Mouse (Mus musculus) forebrain, embryonic 16.5 days (tissue): ENCODE measurements around the gene Atp2b4. TPM values are rescaled to one million over a fixed set of nuclear protein-coding genes. Genes with fewer than 3 reads are reported as not detected.

Experiments
- ATAC-seq: fragments of 200-750 bp; cut with Nextera tagmentation; 2 replicates; pipeline ENCODE4 v1.8.0; 2017; ENCODE audit warnings: mild to moderate bottlenecking, moderate library complexity
- H3K27ac ChIP-seq: fragments of 300-500 bp; sonication (generic); 2 replicates; pipeline ENCODE4 v1.5.1; 2014; ENCODE audit warnings: low read length, control low read depth
- H3K27me3 ChIP-seq: fragments of 300-500 bp; sonication (generic); replicated peaks from 2 replicates; pipeline ENCODE4 v1.6.1; 2014; ENCODE audit warnings: low read length; ENCODE audit not compliant: control insufficient read depth, insufficient read depth
- H3K36me3 ChIP-seq: fragments of 300-500 bp; sonication (generic); 2 replicates; pipeline ENCODE4 v1.6.1; 2014; ENCODE audit not compliant: control insufficient read depth, insufficient read depth
- H3K4me1 ChIP-seq: fragments of 300-500 bp; sonication (generic); replicated peaks from 2 replicates; pipeline ENCODE4 v1.6.1; 2014; ENCODE audit warnings: low read length; ENCODE audit not compliant: control insufficient read depth, insufficient read depth
- H3K4me2 ChIP-seq: fragments of 300-500 bp; sonication (generic); 2 replicates; pipeline ENCODE4 v1.6.1; 2014; ENCODE audit warnings: mild to moderate bottlenecking, low read length, control low read depth
- H3K4me3 ChIP-seq: fragments of 300-500 bp; sonication (generic); replicated peaks from 2 replicates; pipeline ENCODE4 v1.5.1; 2014; ENCODE audit warnings: mild to moderate bottlenecking, low read length, control low read depth
- H3K9ac ChIP-seq: fragments of 300-500 bp; sonication (generic); replicated peaks from 2 replicates; pipeline ENCODE4 v1.6.1; 2014; ENCODE audit warnings: low read depth, low read length, control low read depth
- H3K9me3 ChIP-seq: fragments of 300-500 bp; sonication (generic); 2 replicates; pipeline ENCODE4 v1.6.1; 2016; ENCODE audit warnings: low read length; ENCODE audit not compliant: control insufficient read depth
- WGBS: fragments of 180-500 bp; shearing (Covaris S2); extraction: QIAGEN DNeasy Blood & Tissue Kit; methylation state at CpG from one replicate; pipeline ENCODE4 v1.1.7; 2014; 5-methylcytosine and 5-hydroxymethylcytosine counted together
- polyA plus RNA-seq: library from polyadenylated mRNA; unstranded; fragments of >200 nt; fragmentation: Nextera tagmentation; extraction: Ambion mirVana; gene quantifications from 2 replicates; pipeline ENCODE4 v1.2.1, GENCODE M21; 2015

Gene Atp2b4
- polyA plus RNA-seq, 1 experiment from 2014 or later, result 11.1 TPM

DNA sequence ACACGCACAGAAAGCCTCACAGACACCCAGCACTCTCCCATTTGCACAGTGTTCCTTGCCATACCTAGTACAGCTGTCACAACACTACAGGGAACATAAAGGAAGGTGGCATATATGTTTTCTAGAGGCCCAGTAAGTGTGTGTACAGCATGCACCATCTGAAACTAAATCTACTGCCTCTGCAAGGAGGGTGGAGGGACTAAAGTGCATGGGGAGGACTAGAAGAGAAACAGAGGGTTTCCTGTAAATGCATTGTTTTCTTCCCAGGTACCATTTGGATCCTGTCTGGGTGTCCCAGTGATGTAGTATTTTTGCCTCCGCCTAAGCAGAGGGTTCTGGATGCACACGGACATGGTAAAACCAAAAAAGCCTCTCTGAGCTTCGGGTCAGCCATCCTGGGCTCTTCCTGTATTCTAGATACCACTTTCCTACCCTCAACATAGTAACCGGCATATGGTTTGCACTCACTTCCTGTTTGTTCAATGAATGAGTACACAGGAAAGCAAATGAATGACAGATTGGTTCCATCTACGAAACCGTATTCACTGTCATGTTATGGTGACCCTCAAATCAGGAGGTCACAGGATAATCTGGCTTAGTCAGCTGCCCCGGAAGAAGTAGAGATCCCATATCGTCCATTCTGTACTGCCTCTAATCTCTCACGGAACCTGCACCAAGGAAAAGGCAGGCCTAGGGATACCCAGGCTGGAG lies 13.2 kb downstream of the Atp2b4 start:
- no peak for ATAC-seq
- Histone ChIP-seq H3K4me1 (peaks cover 3% of the 10 kb centered on the region; the same call in 1 of the 2 replicates), H3K9ac (no peak overlapping the region), H3K27me3 (no peaks in the 10 kb centered on the region), H3K9me3 (no peaks in the 10 kb centered on the region), H3K4me2 (no peak overlapping the region), H3K36me3 (no peaks in the 10 kb centered on the region), H3K27ac (no peak overlapping the region), H3K4me3 (no peak overlapping the region)
- 81% methylated on average over 10 of the region's 10 CpGs for WGBS

DNA sequence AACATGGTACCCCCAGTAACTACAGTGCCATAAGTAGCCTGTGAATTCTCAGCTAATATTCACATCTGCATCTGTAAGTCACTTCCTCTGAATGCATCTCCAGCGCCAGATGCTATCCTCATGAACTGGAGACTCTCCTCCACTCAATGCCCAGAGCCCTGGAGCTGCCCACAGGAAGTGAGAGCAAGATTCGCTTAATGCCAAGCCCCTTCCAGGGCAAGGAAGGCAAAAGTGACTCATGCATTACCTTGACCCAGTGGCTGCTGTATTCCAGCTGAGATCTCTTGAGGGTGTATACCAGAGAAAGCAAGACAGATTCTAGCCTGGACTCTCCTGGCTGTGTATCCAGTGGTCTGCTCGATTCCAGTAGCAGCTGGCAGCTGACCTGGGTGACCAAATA lies 16.2 kb downstream of the Atp2b4 start:
- 90% methylated on average over 3 of the region's 3 CpGs for WGBS
- H3K27me3 ChIP-seq, result no peaks in the 10 kb centered on the region
- ATAC-seq, result no peak
- no peak overlapping the region for H3K9ac ChIP-seq
- no peaks in the 10 kb centered on the region for H3K36me3 ChIP-seq
- no peak overlapping the region for H3K4me3 ChIP-seq
- no peaks in the 10 kb centered on the region for H3K9me3 ChIP-seq
- peaks cover 3% of the 10 kb centered on the region; the same call in 1 of the 2 replicates for H3K4me1 ChIP-seq
- H3K27ac ChIP-seq, result no peak overlapping the region
- H3K4me2 ChIP-seq, result no peak overlapping the region

DNA sequence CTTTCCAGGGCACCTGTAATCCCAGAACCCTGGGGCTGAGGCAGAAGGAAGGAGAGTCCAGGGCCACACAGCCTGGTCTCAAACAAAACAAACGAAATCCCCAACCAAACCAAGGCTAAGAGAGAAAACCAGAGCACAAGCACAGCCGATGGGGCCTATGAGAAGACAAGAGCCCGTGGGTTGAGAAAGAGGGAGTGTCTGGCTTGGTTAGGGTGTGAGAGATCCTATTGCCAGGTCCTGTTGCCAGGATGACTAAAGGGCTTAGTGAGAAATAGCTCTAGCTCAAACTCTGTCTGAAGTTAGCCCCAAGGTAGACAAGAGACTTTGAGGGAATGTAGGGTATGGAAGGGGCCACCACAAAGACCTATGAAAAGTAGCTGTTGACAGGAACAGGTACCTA lies 19.3 kb downstream of the Atp2b4 start:
- no peak overlapping the region for H3K9ac ChIP-seq
- H3K9me3 ChIP-seq, result no peaks in the 10 kb centered on the region
- no peak overlapping the region for H3K27ac ChIP-seq
- H3K36me3 ChIP-seq, result no peaks in the 10 kb centered on the region
- no peak overlapping the region for H3K4me3 ChIP-seq
- ATAC-seq, result no peak
- no peaks in the 10 kb centered on the region for H3K27me3 ChIP-seq
- no peak overlapping the region for H3K4me2 ChIP-seq
- H3K4me1 ChIP-seq, result no peaks in the 10 kb centered on the region
- 62% methylated on average over 3 of the region's 3 CpGs for WGBS

DNA sequence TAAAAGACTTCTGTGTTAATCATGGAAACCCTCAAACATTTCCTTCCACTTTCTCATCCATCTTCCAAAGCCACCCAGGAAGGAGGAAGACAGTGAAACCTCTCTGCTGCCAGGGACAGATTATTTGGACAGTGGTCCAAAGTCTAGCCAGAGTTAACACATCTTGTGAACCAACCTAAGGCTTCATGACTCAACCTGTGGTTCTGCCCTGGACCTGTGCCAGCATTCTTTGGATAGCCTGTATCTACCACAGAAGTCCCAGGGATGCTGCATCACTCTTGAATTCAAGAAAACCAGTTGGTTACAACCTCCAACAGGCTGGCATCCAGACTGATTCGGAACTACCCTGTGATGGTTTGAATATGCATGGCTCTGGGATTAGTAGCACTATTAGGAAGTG lies 21.8 kb downstream of the Atp2b4 start:
- H3K4me1 ChIP-seq, result no peaks in the 10 kb centered on the region
- no peak overlapping the region for H3K27ac ChIP-seq
- no peaks in the 10 kb centered on the region for H3K27me3 ChIP-seq
- no peaks in the 10 kb centered on the region for H3K36me3 ChIP-seq
- 91% methylated on average over 1 of the region's 1 CpGs for WGBS
- H3K4me3 ChIP-seq, result no peak overlapping the region
- H3K9me3 ChIP-seq, result no peaks in the 10 kb centered on the region
- no peak for ATAC-seq
- H3K9ac ChIP-seq, result no peak overlapping the region
- H3K4me2 ChIP-seq, result no peak overlapping the region

DNA sequence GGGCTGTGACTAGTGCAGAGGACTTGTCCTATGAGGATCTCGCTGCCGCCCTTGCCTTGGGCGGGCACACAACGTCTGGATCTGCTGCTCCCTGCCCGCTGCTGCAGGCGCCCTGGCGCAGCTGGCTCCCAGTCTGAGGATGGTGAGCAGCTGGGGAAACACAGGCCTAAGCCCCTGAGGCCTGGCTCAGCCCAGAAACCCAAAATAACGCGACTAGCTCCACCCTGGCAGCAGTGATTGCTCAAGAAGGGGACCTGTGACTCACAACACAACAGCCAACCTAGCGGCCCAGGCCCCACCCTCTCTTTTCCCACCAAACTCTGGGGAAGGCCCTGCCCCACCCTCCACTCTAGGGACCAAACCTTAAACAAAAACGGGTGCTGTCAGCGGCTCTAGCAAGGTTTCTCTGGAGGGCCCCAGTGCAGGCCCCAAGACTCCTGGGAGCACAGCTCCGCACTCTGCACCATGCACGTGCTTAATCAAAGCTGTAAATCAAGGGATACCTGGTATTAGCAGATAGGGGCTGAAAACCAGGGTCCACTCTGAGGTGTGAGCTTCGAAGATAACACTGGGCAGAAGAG lies 23.1 kb downstream of the Atp2b4 start:
- Histone ChIP-seq H3K4me2 (no peak overlapping the region), H3K9me3 (no peaks in the 10 kb centered on the region), H3K27me3 (no peaks in the 10 kb centered on the region), H3K36me3 (no peaks in the 10 kb centered on the region), H3K4me3 (no peak overlapping the region), H3K27ac (no peak overlapping the region), H3K9ac (no peak overlapping the region), H3K4me1 (no peaks in the 10 kb centered on the region)
- no peak for ATAC-seq
- 82% methylated on average over 15 of the region's 15 CpGs for WGBS

DNA sequence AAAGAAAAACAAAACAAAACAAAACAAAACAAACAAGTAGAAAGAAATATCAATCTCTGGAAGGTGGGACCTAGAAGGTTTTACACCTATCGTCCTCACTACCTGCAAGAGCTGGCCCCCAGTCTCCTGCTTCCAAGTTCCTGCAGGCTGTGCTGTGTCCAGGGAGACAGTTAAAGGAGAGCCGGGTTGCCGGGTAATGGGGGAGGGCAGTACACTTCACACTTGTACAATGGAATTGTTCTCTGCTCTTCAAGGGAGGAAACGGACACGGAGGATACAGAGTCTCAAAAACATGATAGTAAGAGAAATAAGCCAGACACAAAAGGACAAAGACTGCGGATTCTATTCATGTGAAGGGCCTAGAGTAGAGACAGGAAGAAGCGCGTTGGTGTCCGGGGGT lies 28.3 kb downstream of the Atp2b4 start:
- 58% methylated on average over 9 of the region's 9 CpGs for WGBS

DNA sequence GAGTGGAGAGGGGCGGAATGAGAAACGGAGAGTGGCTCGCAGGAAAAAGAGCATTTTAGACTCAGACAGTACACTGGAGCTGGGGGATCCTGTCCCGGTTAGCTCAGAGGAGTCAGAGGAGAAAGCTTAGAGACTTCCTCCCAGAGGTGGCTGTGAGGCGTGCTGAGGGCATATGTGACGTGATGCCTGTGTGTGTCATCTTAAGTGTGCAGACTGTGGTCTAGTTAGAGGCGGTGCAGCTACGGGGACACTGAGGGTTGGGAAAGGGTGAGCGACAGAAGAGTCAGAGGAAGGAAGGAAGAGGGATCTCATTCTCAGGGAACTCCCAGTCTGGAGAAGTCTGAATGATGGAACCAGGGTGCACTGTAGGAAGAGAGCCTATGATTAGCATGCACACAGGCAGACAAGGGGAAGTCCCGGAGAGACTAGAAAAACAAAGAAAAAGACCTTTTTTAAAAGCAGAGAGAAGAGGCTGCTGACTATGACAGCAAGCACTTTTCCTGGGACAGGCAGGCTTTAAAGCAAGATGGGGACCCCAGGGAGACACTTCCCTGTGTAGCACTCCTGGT lies 28.9 kb downstream of the Atp2b4 start:
- Histone ChIP-seq H3K36me3 (no peaks in the 10 kb centered on the region), H3K9me3 (no peaks in the 10 kb centered on the region), H3K27ac (no peak overlapping the region), H3K4me2 (no peak overlapping the region), H3K4me3 (no peak overlapping the region), H3K27me3 (no peaks in the 10 kb centered on the region), H3K9ac (no peak overlapping the region), H3K4me1 (no peaks in the 10 kb centered on the region)
- 76% methylated on average over 10 of the region's 10 CpGs for WGBS
- peak; percentile 40; the same call in 1 of the 2 replicates for ATAC-seq

More for the DNA sequence above, 28.3 kb downstream of the Atp2b4 start:
- H3K4me2 ChIP-seq, result no peak overlapping the region
- H3K27ac ChIP-seq, result no peak overlapping the region
- H3K4me1 ChIP-seq, result no peaks in the 10 kb centered on the region
- no peak overlapping the region for H3K4me3 ChIP-seq
- no peaks in the 10 kb centered on the region for H3K36me3 ChIP-seq
- no peak for ATAC-seq
- H3K27me3 ChIP-seq, result no peaks in the 10 kb centered on the region
- H3K9ac ChIP-seq, result no peak overlapping the region
- H3K9me3 ChIP-seq, result no peaks in the 10 kb centered on the region

DNA sequence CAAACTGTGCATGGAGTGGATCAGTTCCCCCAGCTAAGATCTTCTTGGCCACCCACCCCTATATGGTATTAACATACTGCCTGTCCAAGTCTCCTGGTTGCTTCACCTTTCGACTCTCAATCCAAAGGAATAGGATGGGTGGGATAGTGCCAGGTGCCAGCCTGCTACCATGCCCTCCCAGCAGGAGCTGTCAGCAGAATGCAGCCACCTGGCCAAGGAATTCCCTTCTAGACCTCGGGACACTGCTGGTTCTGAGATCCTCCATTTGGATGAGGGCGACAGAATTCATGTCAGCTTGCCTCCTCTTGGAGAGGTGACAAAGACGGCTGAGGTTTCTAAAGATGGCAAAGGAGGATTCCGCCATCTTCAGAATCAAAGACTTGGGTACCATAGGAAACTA lies 32.8 kb downstream of the Atp2b4 start:
- no peak overlapping the region for H3K27ac ChIP-seq
- WGBS, result 88% methylated on average over 5 of the region's 5 CpGs

DNA sequence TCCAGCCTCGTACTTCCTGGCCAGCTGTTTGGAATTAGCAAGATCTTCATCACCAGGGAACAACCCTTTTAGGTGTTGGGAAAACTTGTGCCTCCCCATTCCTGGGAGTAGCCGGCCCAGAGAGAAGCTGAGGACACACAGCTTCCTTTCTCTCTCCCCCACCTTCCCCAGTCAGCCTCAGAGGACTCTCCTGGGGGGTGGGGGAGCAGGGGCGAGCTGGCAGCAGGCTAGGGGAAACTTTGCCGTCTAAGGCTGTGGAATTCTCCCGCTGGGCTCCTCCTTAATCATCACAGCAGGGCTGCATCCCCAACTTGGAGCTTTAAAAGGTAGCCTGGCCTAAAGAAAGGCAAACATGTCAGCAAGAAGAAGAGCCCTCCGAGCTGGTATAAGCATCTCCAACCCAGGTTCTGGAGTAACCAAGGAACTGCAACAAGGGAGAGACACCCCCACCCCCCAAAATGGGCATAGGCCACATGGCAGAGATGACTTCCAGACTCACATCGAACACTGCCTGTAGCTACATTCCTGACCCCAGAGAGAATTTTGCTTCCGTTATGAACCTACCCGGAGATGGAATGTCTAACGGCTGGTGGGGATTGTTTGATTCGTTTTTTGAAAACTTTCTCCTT lies 33.8 kb downstream of the Atp2b4 start:
- 31% methylated on average over 11 of the region's 11 CpGs for WGBS

More for the DNA sequence above, 32.8 kb downstream of the Atp2b4 start:
- no peaks in the 10 kb centered on the region for H3K27me3 ChIP-seq
- peaks cover 3% of the 10 kb centered on the region for H3K4me1 ChIP-seq
- no peaks in the 10 kb centered on the region for H3K36me3 ChIP-seq
- no peak overlapping the region for H3K4me3 ChIP-seq
- ATAC-seq, result no peak
- no peaks in the 10 kb centered on the region for H3K9me3 ChIP-seq
- no peak overlapping the region for H3K9ac ChIP-seq
- no peak overlapping the region for H3K4me2 ChIP-seq

More for the DNA sequence above, 33.8 kb downstream of the Atp2b4 start:
- H3K4me1 ChIP-seq, result peaks cover 10% of the 10 kb centered on the region
- H3K36me3 ChIP-seq, result no peaks in the 10 kb centered on the region
- no peaks in the 10 kb centered on the region for H3K27me3 ChIP-seq
- no peak for ATAC-seq
- H3K9me3 ChIP-seq, result no peaks in the 10 kb centered on the region
- H3K4me2 ChIP-seq, result no peak overlapping the region
- no peak overlapping the region for H3K9ac ChIP-seq
- H3K27ac ChIP-seq, result no peak overlapping the region
- H3K4me3 ChIP-seq, result no peak overlapping the region
